Mouse (Mus musculus) heart, embryonic 11.5 days (tissue): ENCODE data around the gene Rpl4. TPM values are rescaled to one million over a fixed set of nuclear protein-coding genes. Genes with fewer than 3 reads are reported as not detected.
A peak's percentile ranks its signal among the peaks of the same experiment; 100 is the strongest.
"Not testable (repeated sequence)": the region's sequence is repeated elsewhere in the genome, so short reads cannot be mapped to it uniquely, and the experiment has no call there.

Experiments used
- ATAC-seq: fragments of 200-750 bp; cut with Nextera tagmentation; replicated peaks from 2 replicates; pipeline ENCODE4 v1.8.0; 2017; ENCODE audit warnings: moderate library complexity; ENCODE audit not compliant: insufficient number of reproducible peaks, low FRiP score, low TSS enrichment
- H3K27ac ChIP-seq: fragments of 300-500 bp; sonication (generic); 2 replicates; pipeline ENCODE4 v1.5.1; 2014; ENCODE audit warnings: mild to moderate bottlenecking, low read depth, low read length
- H3K27me3 ChIP-seq: fragments of 300-500 bp; sonication (generic); 2 replicates; pipeline ENCODE4 v1.6.1; 2014; ENCODE audit warnings: mild to moderate bottlenecking, low read length, mixed read lengths; ENCODE audit not compliant: control insufficient read depth, insufficient read depth
- H3K36me3 ChIP-seq: fragments of 300-500 bp; sonication (generic); 2 replicates; pipeline ENCODE4 v1.6.1; 2014; ENCODE audit warnings: mild to moderate bottlenecking, low read length, moderate library complexity, mixed read lengths; ENCODE audit not compliant: control insufficient read depth, insufficient read depth
- H3K4me1 ChIP-seq: fragments of 300-500 bp; sonication (generic); 2 replicates; pipeline ENCODE4 v1.6.1; 2014; ENCODE audit warnings: low read length; ENCODE audit not compliant: control insufficient read depth, insufficient read depth
- H3K4me2 ChIP-seq: fragments of 300-500 bp; sonication (generic); 2 replicates; pipeline ENCODE4 v1.6.1; 2014; ENCODE audit warnings: mild to moderate bottlenecking, moderate library complexity
- H3K4me3 ChIP-seq: fragments of 300-500 bp; sonication (generic); 2 replicates; pipeline ENCODE4 v1.5.1; 2014; ENCODE audit warnings: low read depth, low read length
- H3K9ac ChIP-seq: fragments of 300-500 bp; sonication (generic); 2 replicates; pipeline ENCODE4 v1.6.1; 2014; ENCODE audit warnings: mild to moderate bottlenecking, low read depth, low read length, moderate library complexity
- H3K9me3 ChIP-seq: fragments of 300-500 bp; sonication (generic); replicated peaks from 2 replicates; pipeline ENCODE4 v1.6.1; 2016; ENCODE audit warnings: low read length; ENCODE audit not compliant: control insufficient read depth
- WGBS: fragments of 180-500 bp; shearing (Covaris S2); extraction: QIAGEN DNeasy Blood & Tissue Kit; methylation state at CpG from one replicate; pipeline ENCODE4 v1.1.7; 2014; ENCODE audit not compliant: insufficient replicate concordance; 5-methylcytosine and 5-hydroxymethylcytosine counted together
- polyA plus RNA-seq: library from polyadenylated mRNA; unstranded; fragments of >200 nt; fragmentation: Nextera tagmentation; extraction: Ambion mirVana; gene quantifications from 2 replicates; pipeline ENCODE4 v1.2.1, GENCODE M21; 2014

Rpl4 gene
- polyA plus RNA-seq: 980 and 988 TPM in 2 replicates

DNA sequence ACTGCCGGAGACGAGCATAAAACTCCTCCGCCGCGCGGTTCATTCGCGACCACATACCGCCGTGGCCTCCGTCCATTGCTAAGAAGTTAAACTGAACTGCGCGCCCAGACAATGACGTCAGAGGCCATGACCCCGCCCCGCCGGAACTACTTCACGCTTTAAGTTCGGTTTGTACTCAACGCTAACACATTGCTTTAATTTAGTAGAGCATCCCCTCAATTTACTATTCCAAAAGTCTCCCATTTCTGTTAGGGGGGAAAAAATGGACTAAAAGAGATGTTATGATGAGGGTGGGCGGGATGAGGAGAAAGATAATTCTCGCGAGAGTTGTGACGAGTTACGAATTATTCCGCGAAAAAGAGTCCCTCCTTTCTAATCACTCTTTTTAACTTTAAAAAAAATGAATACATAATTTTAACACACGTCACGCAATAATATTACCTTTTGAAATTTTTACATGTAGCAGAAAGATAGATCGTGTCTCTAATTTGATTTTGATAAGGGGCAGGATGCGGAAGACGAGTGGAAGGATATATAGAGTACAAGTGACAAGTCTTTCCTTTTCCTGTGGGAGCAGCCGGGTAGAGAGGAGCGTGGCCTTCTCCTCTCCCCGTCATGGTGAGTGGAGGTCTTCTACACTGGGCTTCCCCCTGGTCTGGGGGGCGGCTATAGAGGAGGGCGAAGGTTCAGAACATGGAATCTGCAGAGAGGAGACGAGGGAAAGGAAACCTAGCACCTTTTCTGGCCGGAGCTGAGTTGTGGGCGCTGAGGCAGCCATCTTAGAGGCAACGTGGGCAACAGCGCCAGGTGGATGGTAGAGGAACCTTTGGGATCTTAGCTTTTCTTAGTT lies at the start of gene Rpl4, which contains the start of gene Zwilch:
Gene Rpl4 (plus strand): TSS at position 560 of the 850 bp plus-strand sequence.
Gene Zwilch (minus strand): TSS at position 289 of the 850 bp plus-strand sequence.
- Histone ChIP-seq H3K4me3 (peak within 1 kb of the TSS; percentile 93), H3K27me3 (no peaks in the 10 kb centered on the region), H3K4me1 (peaks cover 6% of the 10 kb centered on the region; the same call in 1 of the 2 replicates), H3K4me2 (peak within 1 kb of the TSS; percentile 81), H3K9me3 (no peaks in the 10 kb centered on the region), H3K36me3 (peaks cover 26% of the 10 kb centered on the region), H3K27ac (peak within 1 kb of the TSS; percentile 90), H3K9ac (peak within 1 kb of the TSS; percentile 98)
- under 1% methylated on average over 42 of the region's 42 CpGs for WGBS
- peak; percentile 76 for ATAC-seq

DNA sequence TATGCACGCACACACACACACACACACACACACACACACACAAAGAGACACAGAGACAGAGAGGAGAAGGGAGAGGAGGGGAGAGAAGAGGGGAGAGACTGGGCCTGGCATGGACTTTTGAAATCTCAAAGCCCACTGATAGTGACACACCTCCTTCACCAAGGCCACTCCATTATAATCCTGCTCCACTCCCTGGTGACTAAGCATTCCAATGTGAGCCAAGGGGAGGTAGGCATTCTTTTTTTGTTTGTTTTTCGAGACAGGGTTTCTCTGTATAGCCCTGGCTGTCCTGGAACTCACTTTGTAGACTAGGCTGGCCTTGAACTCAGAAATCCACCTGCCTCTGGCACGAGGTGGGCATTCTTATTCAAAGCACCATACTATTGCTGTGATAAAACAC lies 48.3 kb upstream of the Rpl4 start:
- H3K9me3 ChIP-seq, H3K9ac ChIP-seq, H3K36me3 ChIP-seq, ATAC-seq, H3K4me3 ChIP-seq, H3K27me3 ChIP-seq, H3K27ac ChIP-seq, H3K4me1 ChIP-seq, H3K4me2 ChIP-seq: not testable (repeated sequence)
- 60% methylated on average over 3 of the region's 3 CpGs for WGBS

DNA sequence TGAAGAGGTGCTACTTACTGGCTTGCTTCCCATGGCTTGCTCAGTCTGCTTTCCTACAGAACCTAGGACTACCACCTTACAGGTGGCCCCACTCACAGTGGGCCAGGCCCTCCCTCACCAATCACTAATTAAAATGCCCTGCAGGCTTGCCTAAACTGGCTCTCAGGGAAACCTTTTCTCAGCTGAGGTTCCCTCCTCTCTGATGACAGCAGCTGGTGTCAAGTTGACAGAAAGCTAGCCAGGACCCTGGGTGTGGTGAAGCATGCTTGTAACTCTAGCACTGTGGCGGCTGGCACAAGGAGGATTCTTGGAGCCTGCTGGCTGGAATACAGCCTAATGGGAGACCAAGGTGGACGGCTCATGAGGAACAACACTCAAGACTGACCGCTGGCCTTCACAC lies 47.9 kb upstream of the Rpl4 start:
- Histone ChIP-seq H3K9ac (no peak overlapping the region), H3K4me1 (no peaks in the 10 kb centered on the region), H3K36me3 (no peaks in the 10 kb centered on the region), H3K4me2 (no peak overlapping the region), H3K27ac (no peak overlapping the region), H3K27me3 (no peaks in the 10 kb centered on the region), H3K4me3 (no peak overlapping the region), H3K9me3 (no peaks in the 10 kb centered on the region)
- whole genome bisulfite sequencing: 48% methylated on average over 3 of the region's 3 CpGs
- ATAC-seq: no peak

DNA sequence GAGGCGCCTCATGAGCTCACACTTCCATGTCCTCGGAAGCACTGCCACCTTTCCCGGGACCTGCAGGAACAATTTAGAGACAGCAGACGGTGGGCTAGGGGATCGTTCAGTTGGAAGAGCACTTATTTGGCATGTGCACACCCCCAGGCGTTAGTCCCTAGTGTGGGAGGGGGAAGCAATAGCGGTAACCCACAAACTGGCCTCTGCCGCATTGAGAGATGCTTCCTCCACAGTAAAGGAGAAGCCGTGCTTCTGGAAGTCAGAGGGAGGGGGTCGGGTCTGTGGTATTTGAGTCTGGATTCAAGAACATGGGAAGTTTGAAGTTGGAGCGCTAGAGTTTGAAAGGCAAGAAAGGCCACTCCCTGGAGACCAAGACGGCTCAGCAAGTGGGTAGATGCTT lies 47.1 kb upstream of the Rpl4 start:
- H3K36me3 ChIP-seq: no peaks in the 10 kb centered on the region
- H3K27ac ChIP-seq: no peak overlapping the region
- 47% methylated on average over 12 of the region's 12 CpGs for whole genome bisulfite sequencing
- ATAC-seq: no peak
- no peaks in the 10 kb centered on the region for H3K9me3 ChIP-seq
- H3K27me3 ChIP-seq: no peaks in the 10 kb centered on the region
- H3K9ac ChIP-seq: no peak overlapping the region
- H3K4me2 ChIP-seq: no peak overlapping the region
- no peaks in the 10 kb centered on the region for H3K4me1 ChIP-seq
- H3K4me3 ChIP-seq: no peak overlapping the region

DNA sequence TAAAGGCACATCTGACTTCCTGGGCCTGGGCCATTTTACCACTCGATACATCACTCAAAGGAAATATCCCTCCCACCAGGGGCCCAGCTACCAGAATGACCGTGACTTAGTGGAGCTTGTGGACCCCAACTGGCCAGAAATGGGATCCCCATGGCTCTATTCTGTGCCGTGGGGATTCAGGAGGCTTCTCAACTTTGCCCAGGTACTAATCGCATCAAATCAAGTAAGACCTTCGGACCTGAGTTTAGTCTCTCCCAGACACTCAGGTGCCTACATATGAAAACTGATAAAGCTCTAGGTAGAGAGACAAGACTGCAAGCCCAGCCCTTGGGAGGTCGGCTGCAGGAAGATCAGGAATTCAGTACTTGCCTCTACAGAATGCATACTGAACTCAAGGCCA lies 41.6 kb upstream of the Rpl4 start:
- Histone ChIP-seq H3K36me3 (no peaks in the 10 kb centered on the region), H3K4me2 (no peak overlapping the region), H3K4me1 (no peaks in the 10 kb centered on the region), H3K9me3 (no peaks in the 10 kb centered on the region), H3K27me3 (no peaks in the 10 kb centered on the region), H3K9ac (no peak overlapping the region), H3K4me3 (no peak overlapping the region), H3K27ac (no peak overlapping the region)
- 77% methylated on average over 6 of the region's 6 CpGs for WGBS
- no peak for ATAC-seq

DNA sequence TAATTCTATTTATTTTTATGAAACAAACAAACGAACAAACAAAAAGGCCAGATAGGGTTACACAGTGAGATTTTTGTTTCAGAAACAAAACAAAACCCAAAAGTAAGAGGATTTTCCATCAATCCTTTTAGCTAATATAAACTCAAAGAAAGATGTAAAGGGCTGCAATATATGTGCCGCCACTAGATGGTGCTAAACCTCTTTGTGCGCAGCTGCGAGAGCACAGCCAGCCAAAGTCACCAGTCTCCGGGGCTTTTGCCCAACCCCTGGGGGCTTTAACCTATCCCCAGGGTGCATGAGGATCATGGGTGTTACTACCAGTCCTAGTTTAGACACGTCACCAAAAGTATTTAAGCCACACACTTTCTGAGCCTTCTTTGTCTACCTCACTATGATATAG lies 34.3 kb upstream of the Rpl4 start:
- not testable (repeated sequence) for H3K4me3 ChIP-seq, H3K4me2 ChIP-seq, ATAC-seq, H3K27me3 ChIP-seq, H3K9ac ChIP-seq, H3K9me3 ChIP-seq, H3K4me1 ChIP-seq, H3K27ac ChIP-seq, H3K36me3 ChIP-seq
- 8% methylated on average over 6 of the region's 6 CpGs for WGBS

DNA sequence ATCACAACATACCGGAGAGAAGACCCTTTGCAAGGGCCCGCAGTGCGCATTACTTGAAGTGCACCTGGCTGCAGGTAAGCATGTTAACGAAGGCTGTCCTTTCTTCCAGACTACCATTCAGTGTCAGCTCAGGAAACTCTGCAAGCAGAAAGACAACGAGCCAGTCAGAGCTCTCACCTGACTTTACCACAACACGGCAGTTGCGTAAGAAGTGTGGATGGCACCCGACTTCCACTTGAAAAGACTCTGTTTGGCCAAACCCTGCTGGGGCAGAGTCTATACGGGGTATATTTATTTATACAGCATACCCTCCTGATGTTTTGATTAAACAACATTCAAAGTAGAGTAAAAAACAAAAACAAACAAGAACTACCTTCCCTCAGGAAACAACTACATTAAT lies 33.3 kb upstream of the Rpl4 start:
- Histone ChIP-seq H3K4me2 (no peak overlapping the region), H3K27ac (no peak overlapping the region), H3K4me3 (no peak overlapping the region), H3K9ac (no peak overlapping the region), H3K4me1 (no peaks in the 10 kb centered on the region), H3K36me3 (no peaks in the 10 kb centered on the region; the same call in 1 of the 2 replicates), H3K27me3 (no peaks in the 10 kb centered on the region), H3K9me3 (no peaks in the 10 kb centered on the region)
- no peak for ATAC-seq
- WGBS: 90% methylated on average over 9 of the region's 9 CpGs

DNA sequence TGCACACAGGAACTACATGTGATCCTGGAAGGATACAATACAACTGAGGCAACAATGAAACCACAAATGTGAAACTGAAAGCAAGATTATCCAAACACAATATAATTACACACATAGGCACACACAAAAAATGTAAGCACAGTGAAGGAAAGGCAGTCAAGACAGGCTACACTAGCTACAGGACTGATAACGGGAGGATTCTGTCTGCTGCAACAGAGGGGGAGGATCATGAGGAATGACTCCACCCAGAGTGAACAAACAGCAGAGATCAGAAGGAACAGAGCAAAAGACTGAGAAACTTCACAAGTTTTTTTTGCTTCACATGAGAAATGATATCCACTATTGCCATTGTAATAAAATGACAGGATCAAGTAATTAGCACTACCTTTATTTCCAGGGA lies 16.5 kb upstream of the Rpl4 start:
- Histone ChIP-seq H3K4me2 (no peak overlapping the region), H3K4me3 (no peak overlapping the region), H3K9me3 (no peaks in the 10 kb centered on the region), H3K36me3 (peaks cover 17% of the 10 kb centered on the region), H3K4me1 (no peaks in the 10 kb centered on the region), H3K27me3 (no peaks in the 10 kb centered on the region), H3K9ac (no peak overlapping the region), H3K27ac (no peak overlapping the region)
- no peak for ATAC-seq
- 82% methylated on average over 1 of the region's 1 CpGs for WGBS

DNA sequence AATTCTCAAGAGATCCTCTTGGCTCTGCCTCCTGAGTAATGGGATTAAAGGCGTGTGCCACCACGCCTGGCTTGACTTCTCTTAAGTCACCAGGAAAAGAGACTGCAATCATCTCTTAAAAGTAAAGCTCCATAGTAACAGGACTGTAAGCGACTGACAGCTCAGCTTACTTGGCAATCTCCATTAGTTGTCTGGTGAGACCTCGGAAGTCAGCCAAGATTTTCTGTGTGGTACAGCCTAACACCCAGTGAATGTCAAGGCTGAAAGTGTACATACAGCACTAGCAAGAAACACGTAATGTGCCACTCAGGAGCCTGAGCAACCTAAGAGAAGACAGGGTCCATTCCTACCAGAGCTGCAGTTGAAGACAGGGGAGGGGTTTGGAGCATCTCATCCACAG lies 12.7 kb upstream of the Rpl4 start:
- Histone ChIP-seq H3K4me2 (no peak overlapping the region), H3K4me1 (no peaks in the 10 kb centered on the region), H3K9ac (no peak overlapping the region), H3K9me3 (no peaks in the 10 kb centered on the region), H3K36me3 (peaks cover 14% of the 10 kb centered on the region), H3K4me3 (no peak overlapping the region), H3K27me3 (no peaks in the 10 kb centered on the region), H3K27ac (no peak overlapping the region)
- 89% methylated on average over 5 of the region's 5 CpGs for WGBS
- ATAC-seq: no peak
